Mouse (Mus musculus) Patski (cell line): ENCODE results near the gene Acap2. TPM values are rescaled to one million over a fixed set of nuclear protein-coding genes. Genes with fewer than 3 reads are reported as not detected.

Source experiments
- ATAC-seq: fragments of 100-300 bp; one replicate; pipeline ENCODE4 v1.8.0; 2021
- CTCF ChIA-PET: fragments of 350-600 bp; sonication (Branson Sonifier 250); formaldehyde crosslinking; loops from one replicate; lab custom pipeline; 2022; ENCODE audit warnings: inconsistent platforms; lab: Charles Lee
- POLR2A ChIA-PET: fragments of 350-600 bp; sonication (Branson Sonifier 250); formaldehyde crosslinking; loops from one replicate; lab custom pipeline; 2022; ENCODE audit warnings: antibody characterized with exemption, inconsistent platforms; lab: Charles Lee
- DNase-seq: peaks from one replicate; pipeline ENCODE4 v3.0.0-alpha.2; 2011; ENCODE audit warnings: low read depth, low spot score
- H3K27me3 ChIP-seq: fragments of 371-371 bp; one replicate; pipeline ENCODE4 v1.5.1; 2021
- CTCF ChIP-seq: fragments of 100-300 bp; IDR thresholded peaks from one replicate; pipeline ENCODE4 v1.5.1; 2021
- in situ Hi-C: fragments of 300-500 bp; cut with MboI; formaldehyde crosslinking; loops from 3 replicates; pipeline ENCODE4 v1.11.1; 2018; ENCODE audit warnings: low pct_unique_long_range_greater_than_20kb, mixed read lengths
- polyA plus RNA-seq: library from polyadenylated mRNA; unstranded; gene quantifications from one replicate; pipeline ENCODE4 v1.2.3, GENCODE M21; 2021

Acap2 gene
- polyA plus RNA-seq, 1 experiment from 2014 or later = 38.4 TPM

DNA sequence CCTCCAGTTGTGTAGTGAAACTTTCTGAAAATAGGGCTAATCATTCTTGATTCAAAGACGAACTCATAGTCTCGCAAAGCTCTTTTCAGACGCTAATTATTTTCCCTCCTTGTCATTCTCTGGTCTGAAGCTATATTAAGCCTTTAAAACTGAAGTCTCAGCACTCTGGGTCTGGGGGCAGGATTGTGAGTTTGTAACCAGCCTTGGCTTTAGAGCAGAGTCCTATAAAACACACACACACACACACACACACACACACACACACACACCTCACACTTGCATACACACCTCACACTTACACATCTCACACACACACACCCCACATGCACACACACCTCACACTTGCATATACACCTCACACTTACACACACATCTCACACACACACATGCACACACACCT is 33.3 kb upstream of the Acap2 start:
- CTCF ChIA-PET = interaction anchor here (1.2 kb wide), 1 partner anchor 36 kb away, joined by 3 read pairs; no protein-coding TSS in a partner anchor
- DNase-seq (no peak), ATAC-seq (peak; percentile 12)
- POLR2A ChIA-PET = interaction anchor here (0.6 to 2.3 kb wide), 5 partner anchors 22 to 56 kb away, joined by 3 to 7 read pairs (median 3); partner anchors contain the start of gene Acap2
- H3K27me3 ChIP-seq = no peaks in the 10 kb centered on the region
- no peak for TF ChIP-seq CTCF
- in situ Hi-C loops = no loop called here

- TF ChIP-seq CTCF = no peak
- peak; percentile 98 for DNase-seq
- POLR2A ChIA-PET = interaction anchor here (0.6 to 2.3 kb wide), 4 partner anchors 22 to 57 kb away, joined by 3 to 7 read pairs (median 3); partner anchors contain the start of gene Acap2
- in situ Hi-C loops = no loop called here
- peak; percentile 79 for ATAC-seq
- CTCF ChIA-PET = interaction anchor here (1.2 kb wide), 1 partner anchor 36 kb away, joined by 3 read pairs; no protein-coding TSS in a partner anchor
- no peaks in the 10 kb centered on the region for H3K27me3 ChIP-seq
Observed at GRCm38 (mm10) chr16:31233541-31234339, 32.7 kb upstream of the Acap2 start.

DNA sequence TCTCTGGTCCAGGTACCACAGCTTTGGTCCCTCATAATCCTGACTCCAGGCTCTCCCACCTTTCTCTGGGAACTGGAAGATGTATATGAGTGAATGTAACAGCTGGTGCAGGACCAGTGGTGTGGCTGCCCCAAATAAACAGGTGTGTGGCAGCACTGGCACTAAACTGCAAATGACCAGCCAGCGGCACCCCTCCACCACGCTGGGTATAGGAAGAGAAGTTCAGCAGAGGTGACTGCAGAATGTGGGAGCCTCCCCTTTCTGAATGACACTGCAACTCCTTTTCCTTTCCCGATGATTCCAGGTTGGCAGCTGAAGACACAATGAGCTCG is 32.1 kb upstream of the Acap2 start:
- no peak for TF ChIP-seq CTCF
- ChIA-PET CTCF (no interaction called here), POLR2A (interaction anchor here (0.7 to 2.3 kb wide), 2 partner anchors 13 to 32 kb away, joined by 3 to 7 read pairs; partner anchors contain the start of gene Acap2)
- ATAC-seq = no peak
- DNase-seq = no peak
- no peaks in the 10 kb centered on the region for H3K27me3 ChIP-seq
- in situ Hi-C loops = no loop called here

DNA sequence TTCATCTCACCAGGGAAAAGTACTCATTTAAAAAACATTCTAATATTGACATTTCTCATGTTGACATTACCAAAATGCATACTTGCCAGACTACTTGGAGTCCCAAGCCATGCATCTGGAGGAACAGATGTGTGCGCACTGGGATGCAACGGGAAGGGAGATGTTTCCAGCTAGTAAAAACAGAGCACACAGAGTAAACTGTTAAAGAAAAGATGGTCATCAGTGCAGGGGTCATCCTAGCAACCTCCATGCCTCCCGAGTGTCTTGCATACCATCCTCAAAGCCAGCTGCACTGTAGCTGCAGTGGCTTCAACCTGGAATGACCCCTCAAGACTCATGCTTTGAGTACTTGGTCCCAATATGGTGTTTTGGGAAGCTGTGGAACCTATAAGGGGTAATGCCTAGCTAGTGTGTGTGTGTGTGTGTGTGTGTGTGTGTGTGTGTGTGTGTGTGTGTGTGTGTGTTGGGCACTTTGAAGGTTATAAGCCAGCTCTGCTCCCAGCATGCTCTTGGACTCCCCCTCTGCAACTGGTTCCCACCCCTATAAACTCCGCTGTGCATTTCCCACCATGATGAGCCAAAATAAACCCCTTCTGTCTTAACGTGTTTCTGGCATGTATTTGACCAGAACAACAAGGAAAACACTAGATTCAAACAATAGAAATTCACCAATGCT is 31.6 kb upstream of the Acap2 start:
- TF ChIP-seq CTCF = no peak
- ATAC-seq (no peak), DNase-seq (no peak)
- ChIA-PET POLR2A (interaction anchor here (0.7 to 2.3 kb wide), 3 partner anchors 13 to 482 kb away, joined by 3 to 7 read pairs (median 3); partner anchors contain the start of gene Acap2), CTCF (no interaction called here)
- no peaks in the 10 kb centered on the region for H3K27me3 ChIP-seq
- in situ Hi-C loops = no loop called here

- no peaks in the 10 kb centered on the region for H3K27me3 ChIP-seq
- DNase-seq (no peak), ATAC-seq (no peak)
- ChIA-PET CTCF (no interaction called here), POLR2A (no interaction called here)
- in situ Hi-C loops = no loop called here
- TF ChIP-seq CTCF = no peak
Observed at GRCm38 (mm10) chr16:31231591-31231990, 30.5 kb upstream of the Acap2 start.

GRCm38 (mm10) chr16:31227746-31228145 is 26.7 kb upstream of the Acap2 start:
- TF ChIP-seq CTCF = no peak
- ATAC-seq (no peak), DNase-seq (no peak)
- in situ Hi-C loops = no loop called here
- H3K27me3 ChIP-seq = no peaks in the 10 kb centered on the region
- CTCF ChIA-PET = no interaction called here
- POLR2A ChIA-PET = no interaction called here

GRCm38 (mm10) chr16:31215271-31215670 is 14.2 kb upstream of the Acap2 start:
- ChIA-PET POLR2A (interaction anchor here (1.1 kb wide), 1 partner anchor 12 kb away, joined by 3 read pairs; no protein-coding TSS in a partner anchor), CTCF (no interaction called here)
- no peaks in the 10 kb centered on the region for H3K27me3 ChIP-seq
- DNase-seq (no peak), ATAC-seq (no peak)
- in situ Hi-C loops = no loop called here
- no peak for TF ChIP-seq CTCF

GRCm38 (mm10) chr16:31213463-31213862 is 12.4 kb upstream of the Acap2 start:
- ATAC-seq = no peak
- ChIA-PET POLR2A (no interaction called here), CTCF (no interaction called here)
- in situ Hi-C loops = no loop called here
- TF ChIP-seq CTCF = no peak
- DNase-seq = no peak
- no peaks in the 10 kb centered on the region for H3K27me3 ChIP-seq

- CTCF ChIA-PET = interaction anchor here (2.1 kb wide), 1 partner anchor 10 kb away, joined by 9 read pairs; the partner anchor contains the start of gene Acap2
Observed at GRCm38 (mm10) chr16:31211503-31211902, 10.5 kb upstream of the Acap2 start.

GRCm38 (mm10) chr16:31210453-31210852 is 9.4 kb upstream of the Acap2 start:
- H3K27me3 ChIP-seq = no peaks in the 10 kb centered on the region
- no peak for TF ChIP-seq CTCF
- DNase-seq = no peak
- no peak for ATAC-seq
- POLR2A ChIA-PET = no interaction called here
- CTCF ChIA-PET = no interaction called here
- in situ Hi-C loops = no loop called here

More at GRCm38 (mm10) chr16:31211503-31211902, 10.5 kb upstream of the Acap2 start:
- ATAC-seq (no peak), DNase-seq (no peak)
- TF ChIP-seq CTCF = no peak
- in situ Hi-C loops = no loop called here
- POLR2A ChIA-PET = no interaction called here
- H3K27me3 ChIP-seq = no peaks in the 10 kb centered on the region
